Mouse (Mus musculus): ENCODE measurements at regions not wholly inside any gene's neighbourhood (a gene's known extent, or its start where the extent isn't known, plus 50 kb on each side); places are given as distances from the start of the nearest gene placed in this dataset.

GRCm38 (mm10) chr14:45714311-45714710 is 56.4 kb upstream of the Ddhd1 start:
- DNase-seq: no peak

DNA sequence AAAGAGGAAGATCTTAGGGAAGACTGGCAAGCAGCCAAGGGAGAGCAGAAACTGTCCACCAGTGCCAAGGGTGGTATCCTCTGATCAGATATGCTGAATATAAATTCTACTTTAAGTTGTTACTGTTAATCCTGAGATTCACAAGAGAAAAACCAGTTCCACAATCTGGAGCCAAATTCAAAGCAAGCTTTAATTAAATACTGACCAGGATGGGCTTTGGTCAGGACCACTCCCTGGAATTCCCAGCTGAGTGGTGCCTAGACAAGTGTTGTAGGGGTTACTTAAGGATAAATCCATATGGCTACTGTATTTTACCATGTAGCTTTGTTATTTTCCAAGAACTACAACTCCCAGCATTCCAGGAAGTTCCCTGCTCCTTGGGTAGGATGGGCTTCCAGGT is 56.8 kb upstream of the Ddhd1 start:
- DNase-seq: no peak

DNA sequence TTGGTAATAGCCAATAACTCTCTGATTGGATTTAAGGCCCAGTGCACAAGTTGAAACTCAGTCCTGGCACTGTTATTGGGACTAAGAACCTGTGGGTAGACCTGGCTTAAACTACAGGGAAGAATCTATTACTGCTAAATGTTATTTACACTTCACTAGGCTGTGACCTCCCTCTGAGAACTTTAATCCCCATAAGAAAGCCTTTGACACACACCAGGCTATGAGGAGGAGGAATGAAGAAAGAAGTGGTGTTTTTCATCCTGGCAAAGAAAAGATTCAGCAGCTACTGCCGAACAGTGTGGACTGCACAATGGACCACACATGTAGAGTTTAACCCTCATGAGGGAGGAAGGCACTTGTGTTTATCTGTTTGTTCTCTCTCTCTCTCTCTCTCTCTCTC is 58.2 kb upstream of the Ddhd1 start:
- DNase-seq: no peak

DNA sequence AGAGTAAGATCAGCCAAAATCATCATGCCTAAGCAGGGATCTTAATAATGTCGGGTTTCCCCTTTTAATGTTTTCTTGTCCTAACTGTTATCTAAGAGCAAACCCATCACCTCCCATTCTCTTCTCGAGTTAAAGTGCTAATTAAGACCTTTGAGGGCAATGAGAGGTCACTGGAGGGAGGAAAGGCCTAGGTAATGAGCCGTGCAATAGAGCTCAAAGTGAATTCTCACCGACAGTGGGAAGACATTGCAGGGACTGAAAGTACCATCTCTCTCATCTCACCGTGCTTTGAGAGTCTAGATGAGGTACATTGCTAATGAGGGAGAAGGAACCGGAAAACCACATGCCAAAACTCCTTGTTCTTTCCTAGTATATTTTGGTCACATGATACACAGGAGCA is 64.9 kb upstream of the Ddhd1 start:
- peak; percentile 9 for DNase-seq

- DNase-seq: no peak
These were observed 66.4 kb upstream of the Ddhd1 start for GRCm38 (mm10) chr14:45724341-45724740.

GRCm38 (mm10) chr14:45734530-45735410 is 76.8 kb upstream of the Ddhd1 start:
- no peak for DNase-seq

GRCm38 (mm10) chr14:45737966-45738365 is 80.0 kb upstream of the Ddhd1 start:
- DNase-seq: no peak

GRCm38 (mm10) chr14:45739638-45740037 is 81.7 kb upstream of the Ddhd1 start:
- DNase-seq: no peak

- no peak for DNase-seq
These were observed 82.7 kb upstream of the Ddhd1 start for GRCm38 (mm10) chr14:45740662-45741061.

DNA sequence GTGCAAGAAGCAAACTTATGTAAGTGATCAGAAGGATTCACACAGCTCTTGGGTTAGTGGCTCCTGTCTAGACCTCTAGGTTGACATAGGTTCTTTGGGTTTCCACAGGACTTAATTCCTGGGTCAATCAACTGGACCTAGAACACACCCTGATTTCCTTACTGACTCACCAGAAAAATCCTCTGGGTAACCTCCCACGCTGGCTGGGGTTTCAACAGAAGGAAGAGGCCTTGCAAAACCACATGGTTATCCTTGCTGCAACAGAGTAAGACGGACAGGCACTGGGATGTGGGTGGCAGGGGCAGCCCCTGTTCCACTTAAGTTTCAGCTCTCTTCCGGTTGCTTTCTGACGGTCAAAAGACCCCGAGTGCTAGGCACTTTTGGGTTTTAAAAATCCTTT is 88.2 kb upstream of the Ddhd1 start:
- DNase-seq: no peak

GRCm38 (mm10) chr14:45757376-45757775 is 99.4 kb upstream of the Ddhd1 start:
- DNase-seq: no peak

DNA sequence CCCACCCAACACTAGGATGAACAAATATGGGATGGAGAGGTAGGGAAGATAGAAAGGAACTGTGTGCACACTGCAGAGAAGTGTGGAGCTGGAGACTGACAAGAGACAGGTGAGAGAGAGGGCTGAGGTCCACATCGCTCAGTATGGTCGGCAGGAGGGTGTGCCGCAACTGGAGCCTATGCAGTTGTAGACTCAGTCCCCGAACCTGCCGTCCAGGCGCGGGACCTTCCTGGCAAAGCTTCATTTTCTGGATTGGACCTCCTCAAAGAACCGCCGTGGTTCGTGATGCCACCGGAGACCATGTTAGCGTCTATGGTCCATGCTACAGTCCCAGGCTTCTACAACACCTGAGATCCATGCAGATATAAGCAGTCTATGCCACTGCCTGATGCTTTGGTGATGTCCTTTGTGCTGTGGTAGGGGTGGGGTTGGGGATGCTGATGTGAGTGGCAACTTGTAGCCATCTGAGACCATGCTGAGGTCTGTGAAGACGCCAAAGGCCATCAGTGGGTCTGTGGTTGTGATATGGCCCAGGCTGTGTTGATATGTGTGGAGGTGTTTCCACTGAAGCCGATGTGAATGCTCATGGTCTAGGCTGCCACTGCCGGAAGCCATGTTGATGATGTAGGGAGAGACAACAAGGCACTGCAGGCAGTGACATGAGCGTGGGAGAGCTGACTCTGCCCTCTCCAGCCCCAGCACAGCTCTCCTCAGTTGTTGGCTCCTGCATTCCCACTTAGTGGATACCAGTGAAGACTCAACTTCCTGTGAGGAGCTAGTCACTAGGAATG is 103.1 kb upstream of the Ddhd1 start:
- no peak for DNase-seq

GRCm38 (mm10) chr14:45764231-45764630 is 106.3 kb upstream of the Ddhd1 start:
- DNase-seq: no peak

- no peak for DNase-seq
These were observed 108.6 kb upstream of the Ddhd1 start for GRCm38 (mm10) chr14:45766582-45766981.

DNA sequence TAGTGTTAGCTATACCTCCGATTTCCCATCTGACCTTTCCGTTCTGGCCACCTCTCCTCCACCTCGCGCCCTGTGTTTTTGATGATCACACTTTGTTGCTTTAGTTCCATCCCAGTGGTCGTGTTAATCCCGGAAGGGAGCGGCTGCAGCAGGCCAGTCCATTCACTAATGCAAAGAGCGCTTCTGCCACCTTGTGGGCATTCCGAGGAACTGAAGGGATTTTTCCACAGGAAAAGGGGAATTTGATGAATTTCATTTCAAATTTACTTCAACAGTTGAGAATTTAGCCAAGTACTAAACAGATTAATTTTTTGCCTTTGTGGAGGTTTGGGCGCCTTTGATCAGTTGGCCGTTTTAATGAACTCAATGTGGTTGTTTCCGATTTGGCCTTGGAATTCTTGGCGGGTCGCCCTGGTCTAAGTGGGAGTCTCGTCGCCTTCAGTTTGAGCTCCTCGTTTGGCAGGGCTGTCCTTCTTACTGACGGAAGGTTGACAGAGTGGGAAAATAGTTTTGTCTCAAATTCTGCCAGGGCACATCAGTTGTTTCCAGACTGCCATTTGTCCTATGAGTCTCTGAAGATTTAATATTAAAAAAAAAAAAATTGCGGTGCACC is 114.8 kb upstream of the Ddhd1 start:
- DNase-seq: peak; percentile 82

GRCm38 (mm10) chr14:45773326-45773725 is 115.4 kb upstream of the Ddhd1 start:
- DNase-seq: peak; percentile 2

- no peak for DNase-seq
These were observed 123.9 kb upstream of the Ddhd1 start for GRCm38 (mm10) chr14:45781850-45782249.

- no peak for DNase-seq
These were observed 137.0 kb upstream of the Ddhd1 start for GRCm38 (mm10) chr14:45794980-45795379.

- no peak for DNase-seq
These were observed 138.8 kb upstream of the Ddhd1 start for GRCm38 (mm10) chr14:45796665-45797319.

DNA sequence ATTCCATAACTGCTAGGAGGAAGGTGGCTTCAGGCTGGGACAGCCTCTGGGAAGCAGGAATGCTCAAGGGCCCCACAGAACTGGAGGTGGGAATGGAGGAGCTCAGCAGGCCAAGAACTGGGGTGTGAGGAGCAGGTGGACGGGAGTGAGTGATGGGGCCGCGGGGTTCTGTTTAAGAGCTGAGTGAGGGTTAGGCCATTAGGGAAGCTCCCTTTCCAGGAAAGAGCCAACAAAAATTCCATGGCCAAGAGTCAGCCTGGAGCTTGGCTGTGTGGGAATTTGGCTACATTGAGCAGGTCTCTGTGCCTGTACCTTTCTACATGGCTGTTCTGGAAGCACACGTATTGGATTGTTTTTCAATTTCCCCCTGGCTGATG is 139.4 kb upstream of the Ddhd1 start:
- no peak for DNase-seq

DNA sequence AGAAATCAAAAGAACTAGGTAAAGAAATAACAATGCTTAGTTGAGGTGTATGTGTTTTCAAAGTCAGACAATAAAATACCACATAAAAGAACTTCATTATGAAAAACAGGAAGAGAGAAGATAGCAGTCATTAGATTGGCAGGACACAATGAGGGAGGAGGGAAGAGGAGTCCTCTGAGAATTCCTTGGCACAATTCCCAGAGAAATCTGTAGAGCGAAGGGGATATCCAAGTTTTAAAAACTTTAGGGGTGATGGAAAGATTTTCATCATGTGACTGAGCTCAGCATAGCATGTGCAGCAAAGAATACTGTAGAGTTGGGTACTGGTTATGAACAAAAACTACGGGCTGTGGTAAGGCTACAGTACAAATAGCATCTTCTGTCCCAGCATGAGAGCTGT is 141.3 kb upstream of the Ddhd1 start:
- no peak for DNase-seq

GRCm38 (mm10) chr14:45805950-45806349 is 148.0 kb upstream of the Ddhd1 start:
- DNase-seq: no peak

- no peak for DNase-seq
These were observed 148.9 kb upstream of the Ddhd1 start for GRCm38 (mm10) chr14:45806726-45807280.
